Mouse (Mus musculus) liver, embryonic 11.5 days (tissue): Measurements from ENCODE around the gene Ttn. TPM values are rescaled to one million over a fixed set of nuclear protein-coding genes. Genes with fewer than 3 reads are reported as not detected.

ENCODE experiments used
- ATAC-seq: fragments of 200-750 bp; cut with Nextera tagmentation; replicated peaks from 2 replicates; pipeline ENCODE4 v1.8.0; 2017; ENCODE audit warnings: moderate number of reproducible peaks, mild to moderate bottlenecking, moderate TSS enrichment, moderate library complexity; ENCODE audit not compliant: low FRiP score
- DNase-seq: peaks from one replicate; pipeline ENCODE4 v3.0.0-alpha.2; 2017; ENCODE audit warnings: low spot score
- H3K27ac ChIP-seq: fragments of 300-500 bp; sonication (generic); 2 replicates; pipeline ENCODE4 v1.5.1; 2014; ENCODE audit warnings: mild to moderate bottlenecking, low read depth, low read length, control low read depth
- H3K27me3 ChIP-seq: fragments of 300-500 bp; sonication (generic); replicated peaks from 2 replicates; pipeline ENCODE4 v1.6.1; 2014; ENCODE audit warnings: low read length, mixed read lengths; ENCODE audit not compliant: control insufficient read depth, insufficient read depth
- H3K36me3 ChIP-seq: fragments of 300-500 bp; sonication (generic); 2 replicates; pipeline ENCODE4 v1.6.1; 2014; ENCODE audit warnings: mild to moderate bottlenecking, low read length, moderate library complexity, mixed read lengths; ENCODE audit not compliant: control insufficient read depth, insufficient read depth
- H3K4me1 ChIP-seq: fragments of 300-500 bp; sonication (generic); replicated peaks from 2 replicates; pipeline ENCODE4 v1.6.1; 2014; ENCODE audit warnings: low read length, mixed read lengths; ENCODE audit not compliant: control insufficient read depth, insufficient read depth
- H3K4me2 ChIP-seq: fragments of 300-500 bp; sonication (generic); 2 replicates; pipeline ENCODE4 v1.6.1; 2014; ENCODE audit warnings: mild to moderate bottlenecking, control low read depth, moderate library complexity
- H3K4me3 ChIP-seq: fragments of 300-500 bp; sonication (generic); 2 replicates; pipeline ENCODE4 v1.5.1; 2014; ENCODE audit warnings: low read depth, low read length, control low read depth
- H3K9ac ChIP-seq: fragments of 300-500 bp; sonication (generic); 2 replicates; pipeline ENCODE4 v1.6.1; 2014; ENCODE audit warnings: low read depth, low read length, control low read depth
- H3K9me3 ChIP-seq: fragments of 300-500 bp; sonication (generic); 2 replicates; pipeline ENCODE4 v1.6.1; 2016; ENCODE audit warnings: low read length, inconsistent platforms, mixed read lengths; ENCODE audit not compliant: control insufficient read depth
- WGBS: fragments of 180-500 bp; shearing (Covaris S2); extraction: QIAGEN DNeasy Blood & Tissue Kit; methylation state at CpG from one replicate; pipeline ENCODE4 v1.1.7; 2014; 5-methylcytosine and 5-hydroxymethylcytosine counted together
- polyA plus RNA-seq: library from polyadenylated mRNA; unstranded; fragments of >200 nt; fragmentation: Nextera tagmentation; extraction: Ambion mirVana; gene quantifications from 2 replicates; pipeline ENCODE4 v1.2.1, GENCODE M21; 2014

The Ttn gene
- polyA plus RNA-seq, 1 experiment from 2014 or later = 4.5 TPM

GRCm38 (mm10) chr2:76861327-76861726 is 121.0 kb downstream of the Ttn start:
- H3K36me3 ChIP-seq = no peaks in the 10 kb centered on the region
- no peak for DNase-seq

GRCm38 (mm10) chr2:76850066-76850465 is 132.3 kb downstream of the Ttn start:
- 83% methylated on average over 4 of the region's 4 CpGs for WGBS
- Histone ChIP-seq H3K9ac (no peak overlapping the region), H3K36me3 (no peaks in the 10 kb centered on the region), H3K4me3 (no peak overlapping the region), H3K27ac (no peak overlapping the region), H3K9me3 (no peaks in the 10 kb centered on the region), H3K4me2 (no peak overlapping the region), H3K4me1 (no peaks in the 10 kb centered on the region), H3K27me3 (no peaks in the 10 kb centered on the region)
- no peak for DNase-seq
- ATAC-seq = no peak

More at GRCm38 (mm10) chr2:76861327-76861726, 121.0 kb downstream of the Ttn start:
- Histone ChIP-seq H3K27ac (no peak overlapping the region), H3K4me2 (no peak overlapping the region), H3K4me1 (no peaks in the 10 kb centered on the region), H3K9me3 (no peaks in the 10 kb centered on the region), H3K9ac (no peak overlapping the region), H3K27me3 (no peaks in the 10 kb centered on the region), H3K4me3 (no peak overlapping the region)
- no peak for ATAC-seq

- H3K36me3 ChIP-seq = no peaks in the 10 kb centered on the region
- ATAC-seq (no peak), DNase-seq (no peak)
- no peaks in the 10 kb centered on the region for H3K27me3 ChIP-seq
- H3K9me3 ChIP-seq = no peaks in the 10 kb centered on the region
- H3K27ac ChIP-seq = no peak overlapping the region
- H3K4me2 ChIP-seq = no peak overlapping the region
- H3K4me3 ChIP-seq = no peak overlapping the region
- 75% methylated on average over 1 of the region's 1 CpGs for WGBS
- H3K4me1 ChIP-seq = no peaks in the 10 kb centered on the region
- no peak overlapping the region for H3K9ac ChIP-seq
Observed at GRCm38 (mm10) chr2:76843162-76843561, 139.2 kb downstream of the Ttn start.

GRCm38 (mm10) chr2:76820472-76820871 is 161.9 kb downstream of the Ttn start:
- Histone ChIP-seq H3K4me3 (no peak overlapping the region), H3K4me1 (no peaks in the 10 kb centered on the region), H3K9ac (no peak overlapping the region), H3K9me3 (no peaks in the 10 kb centered on the region), H3K36me3 (no peaks in the 10 kb centered on the region), H3K4me2 (no peak overlapping the region), H3K27me3 (no peaks in the 10 kb centered on the region), H3K27ac (no peak overlapping the region)
- ATAC-seq = no peak
- no peak for DNase-seq

GRCm38 (mm10) chr2:76817796-76818195 is 164.6 kb downstream of the Ttn start:
- ATAC-seq (no peak), DNase-seq (no peak)
- Histone ChIP-seq H3K4me1 (no peaks in the 10 kb centered on the region), H3K27ac (no peak overlapping the region), H3K4me2 (no peak overlapping the region), H3K9me3 (no peaks in the 10 kb centered on the region), H3K27me3 (no peaks in the 10 kb centered on the region), H3K4me3 (no peak overlapping the region), H3K36me3 (no peaks in the 10 kb centered on the region), H3K9ac (no peak overlapping the region)
- WGBS = 64% methylated on average over 2 of the region's 2 CpGs

GRCm38 (mm10) chr2:76814048-76814817 is 168.1 kb downstream of the Ttn start:
- WGBS = 82% methylated on average over 20 of the region's 20 CpGs
- Histone ChIP-seq H3K4me3 (no peak overlapping the region), H3K36me3 (no peaks in the 10 kb centered on the region), H3K9me3 (no peaks in the 10 kb centered on the region), H3K4me1 (no peaks in the 10 kb centered on the region), H3K9ac (no peak overlapping the region), H3K27ac (no peak overlapping the region), H3K27me3 (no peaks in the 10 kb centered on the region), H3K4me2 (no peak overlapping the region)
- no peak for DNase-seq
- ATAC-seq = no peak

- no peaks in the 10 kb centered on the region for H3K27me3 ChIP-seq
- no peak overlapping the region for H3K4me3 ChIP-seq
- DNase-seq (no peak), ATAC-seq (no peak)
- WGBS = 92% methylated on average over 17 of the region's 17 CpGs
- H3K4me1 ChIP-seq = no peaks in the 10 kb centered on the region
- H3K4me2 ChIP-seq = no peak overlapping the region
- no peaks in the 10 kb centered on the region for H3K9me3 ChIP-seq
- no peak overlapping the region for H3K9ac ChIP-seq
- no peak overlapping the region for H3K27ac ChIP-seq
- no peaks in the 10 kb centered on the region for H3K36me3 ChIP-seq
Observed at GRCm38 (mm10) chr2:76811160-76811559, 171.2 kb downstream of the Ttn start.

- no peaks in the 10 kb centered on the region for H3K27me3 ChIP-seq
- H3K4me2 ChIP-seq = no peak overlapping the region
- H3K4me3 ChIP-seq = no peak overlapping the region
- H3K9ac ChIP-seq = no peak overlapping the region
- no peak overlapping the region for H3K27ac ChIP-seq
- H3K36me3 ChIP-seq = no peaks in the 10 kb centered on the region
- DNase-seq = no peak
- WGBS = 88% methylated on average over 10 of the region's 10 CpGs
- no peaks in the 10 kb centered on the region for H3K4me1 ChIP-seq
- no peaks in the 10 kb centered on the region for H3K9me3 ChIP-seq
- ATAC-seq = no peak
Observed at GRCm38 (mm10) chr2:76808334-76808733, 174.0 kb downstream of the Ttn start.

- Histone ChIP-seq H3K27ac (no peak overlapping the region), H3K4me3 (no peak overlapping the region), H3K9me3 (no peaks in the 10 kb centered on the region), H3K27me3 (no peaks in the 10 kb centered on the region), H3K9ac (no peak overlapping the region), H3K4me2 (no peak overlapping the region), H3K4me1 (no peaks in the 10 kb centered on the region), H3K36me3 (no peaks in the 10 kb centered on the region)
- 74% methylated on average over 7 of the region's 7 CpGs for WGBS
- ATAC-seq (no peak), DNase-seq (no peak)
Observed at GRCm38 (mm10) chr2:76807284-76807683, 175.1 kb downstream of the Ttn start.
